Mouse (Mus musculus): ENCODE data around the gene Adamts20.
"Not testable (repeated sequence)": the region's sequence is repeated elsewhere in the genome, so short reads cannot be mapped to it uniquely, and the experiment has no call there.

The Adamts20 gene

GRCm38 (mm10) chr15:94444437-94445136 is 20.6 kb downstream of the Adamts20 start:
- DNase-seq (ENCODE audit: low read depth, low spot score), result no peak

GRCm38 (mm10) chr15:94444043-94444436 is 21.2 kb downstream of the Adamts20 start:
- no peak for DNase-seq (ENCODE audit: low read depth, low spot score)

DNA sequence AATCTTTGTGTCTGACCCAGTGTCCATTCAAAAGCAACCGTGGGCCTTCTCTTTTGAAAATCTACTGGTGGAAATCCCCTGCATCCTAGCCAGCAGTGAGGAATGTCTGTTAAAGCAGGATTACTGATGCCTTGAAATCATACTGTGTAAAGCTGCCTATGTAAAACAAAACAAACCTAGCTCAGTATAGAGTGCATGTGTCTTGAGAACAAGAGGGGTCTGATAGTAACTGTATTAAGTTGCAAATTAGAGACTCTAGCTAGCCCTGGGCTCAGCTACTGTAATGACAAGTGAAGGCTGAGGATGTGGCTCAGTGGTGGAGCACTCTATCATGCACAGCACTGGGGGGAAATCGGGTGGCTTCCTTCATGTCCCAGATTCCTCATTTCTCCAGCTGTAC is 22.2 kb downstream of the Adamts20 start:
- DNase-seq (ENCODE audit: low read depth, low spot score), result no peak

GRCm38 (mm10) chr15:94435532-94435931 is 29.7 kb downstream of the Adamts20 start:
- DNase-seq (ENCODE audit: low read depth, low spot score), result no peak

DNA sequence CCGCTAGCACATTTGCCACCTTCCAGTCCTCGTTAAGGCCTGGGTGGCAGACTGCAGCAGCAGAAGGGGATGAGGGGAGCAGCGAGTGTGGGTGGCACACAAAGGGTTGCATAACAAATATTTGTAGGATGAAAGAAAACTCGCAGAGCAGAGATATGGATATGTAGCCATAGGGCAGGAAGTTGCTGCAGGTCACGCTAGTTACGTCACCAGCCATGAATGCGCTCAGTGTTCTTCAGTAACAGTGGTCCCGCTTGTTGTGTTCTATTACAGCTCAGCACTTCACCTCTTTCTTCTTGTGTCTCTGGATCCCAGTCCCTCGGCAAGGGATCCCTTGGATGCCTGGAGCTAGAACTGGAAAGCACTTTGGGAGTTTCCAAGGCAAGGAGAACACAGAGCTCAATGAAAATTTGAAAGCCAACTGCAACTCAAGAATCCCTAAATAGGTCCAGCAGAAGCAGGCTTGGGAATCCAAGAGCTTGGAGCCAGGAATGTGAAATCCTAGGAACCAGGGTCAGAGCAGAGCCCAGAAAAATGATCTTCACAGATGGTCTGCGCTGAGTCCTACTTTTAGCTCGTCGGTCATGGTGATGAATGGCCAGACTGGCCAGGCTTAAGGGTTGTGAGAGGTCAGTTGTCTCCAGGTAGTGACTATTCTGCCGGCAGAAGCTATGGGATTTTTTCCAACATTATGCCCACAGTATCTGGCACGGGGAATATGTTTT is 34.4 kb downstream of the Adamts20 start:
- DNase-seq (ENCODE audit: low read depth, low spot score), result no peak

DNA sequence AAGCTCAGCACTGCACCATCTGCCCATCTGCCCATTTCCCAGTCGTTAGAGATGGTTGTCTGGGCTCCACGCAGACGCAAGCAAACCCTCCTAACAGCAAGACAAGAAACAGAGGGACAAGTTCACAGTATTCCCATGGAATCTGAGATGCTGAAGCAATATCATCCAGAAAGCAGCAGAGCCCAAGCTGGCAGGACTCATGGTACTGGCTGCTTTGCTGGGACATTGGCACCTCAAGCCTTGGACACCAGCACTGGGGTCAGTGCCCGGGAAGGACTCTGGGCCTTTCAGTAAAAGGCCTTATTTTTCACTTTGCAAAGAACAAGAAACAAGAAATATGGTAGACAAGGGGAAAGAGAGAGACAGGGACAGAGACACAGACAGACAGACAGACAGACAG is 36.5 kb downstream of the Adamts20 start:
- DNase-seq (ENCODE audit: low read depth, low spot score), result no peak

- DNase-seq (ENCODE audit: low read depth, low spot score), result no peak
Measured at GRCm38 (mm10) chr15:94427482-94428214, 37.6 kb downstream of the Adamts20 start.

GRCm38 (mm10) chr15:94420526-94420925 is 44.7 kb downstream of the Adamts20 start:
- no peak for DNase-seq (ENCODE audit: low read depth, low spot score)

- DNase-seq (ENCODE audit: low read depth, low spot score), result no peak
Measured at GRCm38 (mm10) chr15:94419167-94419566, 46.1 kb downstream of the Adamts20 start.

GRCm38 (mm10) chr15:94418427-94418826 is 46.8 kb downstream of the Adamts20 start:
- no peak for DNase-seq (ENCODE audit: low read depth, low spot score)

- no peak for DNase-seq (ENCODE audit: low read depth, low spot score)
Measured at GRCm38 (mm10) chr15:94417216-94418155, 47.7 kb downstream of the Adamts20 start.

- no peak for DNase-seq (ENCODE audit: low read depth, low spot score)
Measured at GRCm38 (mm10) chr15:94409832-94410231, 55.4 kb downstream of the Adamts20 start.

DNA sequence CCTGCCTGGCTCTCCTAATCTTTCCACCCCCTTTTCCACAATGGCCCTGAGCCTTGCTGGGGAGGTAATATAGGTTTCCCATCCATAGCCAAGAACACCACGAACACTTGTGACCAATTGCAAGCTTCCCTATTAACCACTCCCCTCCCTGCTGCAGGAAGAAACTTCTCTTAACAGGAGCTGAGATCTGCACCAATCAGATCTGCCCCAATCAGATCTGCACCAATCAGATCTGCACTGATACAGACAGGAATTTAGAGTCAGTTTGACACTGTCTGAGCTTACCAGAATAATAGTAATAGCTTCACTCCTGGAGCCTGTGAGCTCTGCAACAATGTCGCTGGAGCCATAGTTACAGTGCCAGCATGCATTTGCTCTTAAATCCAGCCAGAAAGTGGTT is 58.9 kb downstream of the Adamts20 start:
- DNase-seq (ENCODE audit: low read depth, low spot score), result no peak

- DNase-seq (ENCODE audit: low read depth, low spot score), result peak; percentile 29
Measured at GRCm38 (mm10) chr15:94404071-94404545, 61.1 kb downstream of the Adamts20 start.

DNA sequence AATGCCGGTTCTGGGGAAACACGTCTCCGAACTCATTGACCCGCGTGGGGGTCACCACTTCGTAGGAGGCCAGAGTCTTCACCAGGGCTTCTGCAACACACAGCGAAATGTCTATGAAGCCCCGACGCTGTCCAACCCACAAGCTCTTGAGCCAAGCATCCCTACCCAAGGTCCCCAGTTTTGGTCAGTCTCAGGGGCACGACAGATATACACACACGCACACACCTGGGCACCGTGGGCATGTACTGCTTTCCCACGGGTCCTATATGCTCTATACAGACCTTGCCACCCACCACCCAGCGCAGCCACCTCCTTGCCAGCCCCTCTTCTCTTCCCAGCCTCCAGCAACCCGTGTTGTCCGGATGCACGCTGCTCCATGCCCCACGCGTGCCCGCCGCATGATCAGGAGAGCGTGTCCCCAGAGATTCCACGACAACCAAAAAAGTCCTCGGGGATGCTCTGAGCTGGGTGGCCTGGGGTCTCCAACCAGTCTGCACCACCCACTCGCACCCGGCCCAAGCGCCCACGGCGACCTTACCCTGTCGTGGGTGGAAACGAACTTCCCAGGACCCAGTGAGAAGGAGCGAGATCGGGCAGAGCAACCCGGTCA is 61.7 kb downstream of the Adamts20 start:
- DNase-seq (ENCODE audit: low read depth, low spot score), result no peak

GRCm38 (mm10) chr15:94403018-94403417 is 62.2 kb downstream of the Adamts20 start:
- DNase-seq (ENCODE audit: low read depth, low spot score), result no peak

- DNase-seq (ENCODE audit: low read depth, low spot score), result no peak
Measured at GRCm38 (mm10) chr15:94392737-94393136, 72.5 kb downstream of the Adamts20 start.

DNA sequence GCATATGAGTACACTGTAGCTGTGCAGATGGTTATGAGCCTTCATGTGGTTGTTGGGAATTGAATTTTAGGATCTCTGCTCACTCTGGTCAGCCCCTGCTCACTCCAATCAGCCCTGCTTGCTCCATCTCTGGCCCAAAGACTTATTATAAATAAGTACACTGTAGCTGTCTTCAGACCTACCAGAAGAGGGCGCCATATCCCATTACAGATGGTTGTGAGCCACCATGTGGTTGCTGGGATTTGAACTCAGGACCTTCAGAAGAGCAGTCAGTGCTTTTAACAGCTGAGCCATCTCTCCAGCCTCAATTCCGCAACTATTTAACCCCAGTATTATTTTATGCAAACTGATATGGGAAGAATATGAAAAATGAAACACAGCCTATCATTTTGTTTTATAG is 75.1 kb downstream of the Adamts20 start:
- not testable (repeated sequence) for DNase-seq (ENCODE audit: low read depth, low spot score)

GRCm38 (mm10) chr15:94379425-94379824 is 85.8 kb downstream of the Adamts20 start:
- no peak for DNase-seq (ENCODE audit: low read depth, low spot score)

- DNase-seq (ENCODE audit: low read depth, low spot score), result no peak
Measured at GRCm38 (mm10) chr15:94372548-94372947, 92.7 kb downstream of the Adamts20 start.

GRCm38 (mm10) chr15:94349052-94349451 is 116.2 kb downstream of the Adamts20 start:
- no peak for DNase-seq (ENCODE audit: low read depth, low spot score)

All from WW6 (cell line).